9 mouse cellular contexts compared by ENCODE assay signal in the genomic region with DNA sequence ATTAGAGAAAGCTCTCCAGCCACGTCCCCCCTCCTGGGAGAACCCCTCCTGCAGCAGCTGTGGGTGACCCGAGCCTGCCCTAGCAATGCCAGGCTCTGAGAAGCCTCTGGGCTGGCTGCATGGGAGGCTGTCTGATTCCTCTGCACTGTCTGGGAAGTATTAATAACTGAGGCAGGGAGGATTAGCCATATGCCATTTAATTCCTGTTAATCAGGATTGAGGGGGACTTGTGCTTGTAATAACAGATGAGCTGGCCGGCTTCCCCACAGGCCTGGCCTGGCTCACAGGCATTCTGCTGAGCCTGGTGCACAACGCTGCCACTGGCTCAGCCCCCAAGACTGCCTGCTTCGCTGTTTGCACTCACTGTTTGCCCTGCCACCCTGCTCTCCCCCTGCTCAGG. TPM values are rescaled to one million over a fixed set of nuclear protein-coding genes. Genes with fewer than 3 reads are reported as not detected.
DNase-seq lines count a peak whose midpoint lies in the region; ATAC-seq lines count a peak whose summit lies in the region.
"Had no signal": no experiment of that assay in that cellular context is flagged by ENCODE, and none has a peak within 500 bp of the region (broad histone marks: within the 10 kb centered on the region; RNA-seq: fewer than 3 reads in every experiment).

No protein-coding gene starts in this region.

- no peaks in the 10 kb centered on the region for H3K36me3 ChIP-seq in hindbrain, embryonic 14.5 days (replicated peaks; ENCODE audit: control insufficient read depth, insufficient read depth)
- H3K36me3 ChIP-seq in midbrain, embryonic 13.5 days = no peaks in the 10 kb centered on the region

- H3K27ac ChIP-seq in hindbrain, embryonic 14.5 days = no peak overlapping the region
- H3K27ac ChIP-seq in midbrain, embryonic 13.5 days = peak overlapping the region; percentile 63

- 33% methylated on average over 5 of the region's 5 CpGs for WGBS in hindbrain, embryonic 14.5 days
- 10% methylated on average over 5 of the region's 5 CpGs for WGBS in midbrain, embryonic 13.5 days

- no peaks in the 10 kb centered on the region for H3K27me3 ChIP-seq in hindbrain, embryonic 14.5 days (ENCODE audit: control insufficient read depth, insufficient read depth, low read length)
- H3K27me3 ChIP-seq in midbrain, embryonic 13.5 days = peaks cover 13% of the 10 kb centered on the region; the same call in 1 of the 2 replicates

- peak; percentile 57 for ATAC-seq in hindbrain, embryonic 14.5 days (ENCODE audit: low FRiP score)
- ATAC-seq in midbrain, embryonic 13.5 days = peak; percentile 94

- H3K9ac ChIP-seq in hindbrain, embryonic 14.5 days = no peak overlapping the region
- 0 out of 2 replicates have a peak overlapping the region, but pooled peaks have one; percentile 14 for H3K9ac ChIP-seq in midbrain, embryonic 13.5 days (replicated peaks)

- H3K4me3 ChIP-seq in hindbrain, embryonic 14.5 days (replicated peaks; ENCODE audit: low read length) = no peak overlapping the region
- H3K4me3 ChIP-seq in midbrain, embryonic 13.5 days (replicated peaks) = no peak overlapping the region

- no peaks in the 10 kb centered on the region for H3K9me3 ChIP-seq in hindbrain, embryonic 14.5 days (ENCODE audit: control insufficient read depth, low read length)
- no peaks in the 10 kb centered on the region for H3K9me3 ChIP-seq in midbrain, embryonic 13.5 days

- peak; percentile 85 to 92 for DNase-seq in cerebellum, postnatal 10 days
- DNase-seq in cerebellum, adult 11 months = no peak
- DNase-seq in MN1 (ENCODE audit: low spot score) = peak; percentile 20
- peak; percentile 49 for DNase-seq in hindbrain, embryonic 14.5 days (ENCODE audit: low spot score)
- DNase-seq in adrenal gland, adult 8-10 months = no peak
- no peak for DNase-seq in kidney, adult 9 months
- DNase-seq in adrenal gland, adult 18-20 months (ENCODE audit: low spot score in 2 of 2) = no peak
- DNase-seq: kidney, adult 8-10 months had no signal

- no peak overlapping the region for H3K4me2 ChIP-seq in hindbrain, embryonic 14.5 days (replicated peaks)
- H3K4me2 ChIP-seq in midbrain, embryonic 13.5 days (replicated peaks) = no peak overlapping the region

- H3K4me1 ChIP-seq in hindbrain, embryonic 14.5 days (replicated peaks; ENCODE audit: control insufficient read depth, insufficient read depth, low read length) = no peaks in the 10 kb centered on the region; the same call in 1 of the 2 replicates
- peaks cover 11% of the 10 kb centered on the region for H3K4me1 ChIP-seq in midbrain, embryonic 13.5 days (replicated peaks)

RNA-seq across cellular contexts. Expression of a gene that starts 18.9 kb away (rescaled TPM):
- polyA plus RNA-seq in hindbrain, embryonic 14.5 days (2014; fragmentation: Nextera tagmentation; extraction: Ambion mirVana) = 44.5 and 46.1 TPM in 2 replicates
- polyA plus RNA-seq in midbrain, embryonic 13.5 days (2015; fragmentation: Nextera tagmentation; extraction: Ambion mirVana) = 99.8 and 103 TPM in 2 replicates
- total RNA-seq in adrenal gland, adult 8-10 months (2022) = 10 to 100 TPM; 40.4 to 55.7 (median 47.1) TPM
- total RNA-seq in adrenal gland, adult 18-20 months (2021) = 10 to 100 TPM; 32.4 to 35.4 TPM

Comparison
In these comparisons a context has a peak if more than half of its experiments do, and no peak if none do; other contexts are left out.
1. DNase-seq: peak in cerebellum, postnatal 10 days (2 of 2), MN1 (single experiment) and hindbrain, embryonic 14.5 days (single experiment); none in cerebellum, adult 11 months (single experiment), adrenal gland, adult 8-10 months (single experiment), kidney, adult 9 months (single experiment) and adrenal gland, adult 18-20 months (0 of 2).